Comparison of ENCODE assay signal across 8 mouse cellular contexts in genomic region chr10:93282526-93282964, GRCm38 (mm10). TPM values are rescaled to one million over a fixed set of nuclear protein-coding genes. Genes with fewer than 3 reads are reported as not detected.
DNase-seq lines count a peak whose midpoint lies in the region; ATAC-seq and TF ChIP-seq lines count a peak whose summit lies in the region.

No protein-coding gene starts in this region.

- no peaks in the 10 kb centered on the region for H3K27me3 ChIP-seq in lung, postnatal 0 days (replicated peaks; ENCODE audit: insufficient read depth, low read length)

- WGBS in lung, postnatal 0 days = 59% methylated on average over 12 of the region's 12 CpGs

- no peak overlapping the region for H3K4me3 ChIP-seq in lung, postnatal 0 days (ENCODE audit: low read depth, low read length)

- TF ChIP-seq CTCF in lung, postnatal 0 days (IDR thresholded peaks at IDR 0.05) = no peak

- no peaks in the 10 kb centered on the region; the same call in 1 of the 2 replicates for H3K36me3 ChIP-seq in lung, postnatal 0 days (ENCODE audit: insufficient read depth, low read length)

- no peaks in the 10 kb centered on the region for H3K4me1 ChIP-seq in lung, postnatal 0 days (ENCODE audit: insufficient read depth, low read depth, low read length)

- H3K9me3 ChIP-seq in lung, postnatal 0 days (ENCODE audit: low read length) = no peaks in the 10 kb centered on the region

- no peak overlapping the region for H3K4me2 ChIP-seq in lung, postnatal 0 days (replicated peaks; ENCODE audit: low read depth, low read length)

- no peak overlapping the region for H3K9ac ChIP-seq in lung, postnatal 0 days (replicated peaks; ENCODE audit: low read depth)

- no peak overlapping the region for H3K27ac ChIP-seq in lung, postnatal 0 days (ENCODE audit: low read length)

- intact Hi-C loops in heart, postnatal 14 days (cut with DNase I) = loop anchor here (10.0 kb wide), 1 partner anchor 218 kb away; no protein-coding TSS in a partner anchor

- no peak for TF ChIP-seq EP300 in lung, postnatal 0 days (IDR thresholded peaks at IDR 0.05)

- DNase-seq in cerebellum, adult 18-20 months = peak; percentile 62 to 71
- no peak for DNase-seq in cerebellum, postnatal 4 days (ENCODE audit: low spot score in 2 of 2)
- DNase-seq in cerebellum, postnatal 25 days = peak; percentile 74 to 80
- peak; percentile 75 to 76 for DNase-seq in heart, postnatal 14 days
- DNase-seq in lung, postnatal 0 days (ENCODE audit: low spot score) = no peak
- no peak for DNase-seq in embryo, embryonic 10.5 days (ENCODE audit: low spot score)
- DNase-seq in spleen, adult 12 weeks (ENCODE audit: low spot score) = no peak

- ATAC-seq in lung, postnatal 0 days = peak; percentile 45
- ATAC-seq in megakaryocyte-erythroid progenitor cell, adult 5-6 weeks (replicated peaks; ENCODE audit: low FRiP score, low TSS enrichment, poor library complexity, severe bottlenecking) = no peak

RNA-seq across cellular contexts. Expression of gene Elk3, which starts 28.4 kb away (rescaled TPM):
- 10 to 100 TPM; 64.1 to 67.2 TPM for total RNA-seq in heart, postnatal 14 days (2021)
- 56.0 and 61.5 TPM in 2 replicates for polyA plus RNA-seq in lung, postnatal 0 days (2015; fragmentation: Nextera tagmentation; extraction: Ambion mirVana)
- 8.7 and 8.9 TPM in 2 replicates for total RNA-seq in megakaryocyte-erythroid progenitor cell, adult 5-6 weeks (2014; fragmentation: Nextera tagmentation)
- 6.8 and 7.2 TPM in 2 replicates for total RNA-seq in megakaryocyte-erythroid progenitor cell, adult 5-6 weeks (2017)

Comparison
In these comparisons a context has a peak if more than half of its experiments do, and no peak if none do; other contexts are left out.
1. DNase-seq: peak in cerebellum, adult 18-20 months (2 of 2), cerebellum, postnatal 25 days (2 of 2) and heart, postnatal 14 days (2 of 2); none in cerebellum, postnatal 4 days (0 of 2), lung, postnatal 0 days (single experiment), embryo, embryonic 10.5 days (single experiment) and spleen, adult 12 weeks (single experiment).
2. RNA of gene Elk3, which starts 28.4 kb away (total RNA-seq): 64.1 to 67.2 TPM in heart, postnatal 14 days; 6.8 to 8.9 TPM in megakaryocyte-erythroid progenitor cell, adult 5-6 weeks; every median in the first group is over 4 times any median in the second.